Mouse (Mus musculus) erythroblast, embryonic 14.5 days (primary cell): ENCODE data around the gene Inpp4a. TPM values are rescaled to one million over a fixed set of nuclear protein-coding genes. Genes with fewer than 3 reads are reported as not detected.

Experiments
- H3K27me3 ChIP-seq: 2 replicates; pipeline ENCODE4 v1.6.1; 2012; ENCODE audit warnings: inconsistent platforms; ENCODE audit not compliant: control insufficient read depth
- H3K36me3 ChIP-seq: 2 replicates; pipeline ENCODE4 v1.6.1; 2012; ENCODE audit warnings: mild to moderate bottlenecking, inconsistent platforms; ENCODE audit not compliant: control insufficient read depth
- H3K4me1 ChIP-seq: 2 replicates; pipeline ENCODE4 v1.6.1; 2012; ENCODE audit warnings: inconsistent platforms; ENCODE audit not compliant: control insufficient read depth
- H3K4me3 ChIP-seq: replicated peaks from 2 replicates; pipeline ENCODE3; 2012; ENCODE audit warnings: moderate library complexity, mild to moderate bottlenecking, inconsistent platforms
- H3K9me3 ChIP-seq: 2 replicates; pipeline ENCODE4 v1.6.1; 2012; ENCODE audit warnings: low read length, inconsistent platforms, mixed read lengths; ENCODE audit not compliant: control insufficient read depth
- GATA1 ChIP-seq: IDR thresholded peaks from 2 replicates; pipeline ENCODE4 v1.6.1; 2012; ENCODE audit warnings: low read length, inconsistent platforms, mixed read lengths
- TAL1 ChIP-seq: IDR thresholded peaks from 3 replicates; pipeline ENCODE4 v1.6.1; 2012; ENCODE audit warnings: low read length, inconsistent platforms, mixed read lengths
- polyA plus RNA-seq: library from polyadenylated mRNA; stranded (reverse); fragments of >175 nt; gene quantifications from 2 replicates; pipeline ENCODE4 v1.2.3, GENCODE M21; 2012

Gene Inpp4a
- polyA plus RNA-seq, 1 experiment, result 0.02 TPM

DNA sequence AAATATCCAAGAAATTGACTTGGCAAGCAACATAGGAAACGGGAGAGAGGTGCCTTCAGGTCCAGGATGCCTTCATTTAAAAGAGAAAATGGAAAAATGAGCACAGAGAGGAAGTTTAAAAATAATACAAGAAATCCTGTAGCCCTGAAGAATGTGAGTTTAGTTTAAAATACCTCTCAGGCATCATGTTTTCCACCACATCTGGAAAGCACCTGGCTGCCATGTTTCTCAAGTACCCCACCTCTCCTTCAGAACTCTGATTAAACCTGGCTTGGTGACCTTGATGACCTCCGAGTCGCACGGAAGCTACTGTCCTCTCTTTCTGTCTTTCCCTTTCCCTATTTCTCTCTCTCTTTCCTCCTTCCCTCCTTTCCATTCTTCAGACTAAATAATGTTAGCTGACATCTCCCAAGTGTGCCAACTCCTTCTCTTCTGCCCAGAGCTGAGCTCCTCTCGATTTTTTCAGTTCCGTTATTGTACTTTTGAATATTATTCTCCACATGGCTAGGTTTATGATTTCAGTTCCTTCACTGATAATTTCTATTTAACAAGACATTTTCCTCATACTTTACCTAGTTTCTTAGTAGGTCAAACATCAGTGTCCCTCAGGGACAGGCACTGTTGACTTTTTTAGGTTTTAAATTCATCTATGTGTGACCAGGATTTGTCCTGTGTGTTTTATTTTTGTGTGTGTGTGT lies 59.9 kb downstream of the Inpp4a start:
- Histone ChIP-seq H3K36me3 (no peaks in the 10 kb centered on the region; the same call in 1 of the 2 replicates), H3K4me3 (no peak overlapping the region), H3K27me3 (no peaks in the 10 kb centered on the region), H3K9me3 (no peaks in the 10 kb centered on the region), H3K4me1 (no peaks in the 10 kb centered on the region)
- no peak for TF ChIP-seq TAL1
- no peak for TF ChIP-seq GATA1

DNA sequence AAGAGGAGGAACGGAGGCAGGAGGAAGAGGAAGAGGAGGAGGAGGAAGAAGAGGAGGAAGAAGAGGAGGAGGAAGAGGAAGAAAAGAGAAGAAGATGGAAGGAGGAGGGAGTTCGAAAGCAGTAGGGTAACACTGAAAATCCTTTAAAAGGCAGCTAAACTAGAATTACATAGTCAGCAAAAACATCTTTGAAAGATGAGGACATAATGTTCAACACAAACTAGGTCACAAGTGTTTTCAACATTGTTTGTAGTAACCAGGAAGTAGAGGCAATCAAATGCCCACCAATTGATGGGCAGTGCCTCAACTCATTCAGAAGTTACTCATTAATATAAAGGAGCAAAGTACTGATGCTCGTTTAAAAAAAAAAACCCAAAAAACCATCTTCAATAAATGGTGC lies 61.1 kb downstream of the Inpp4a start:
- H3K9me3 ChIP-seq, result no peaks in the 10 kb centered on the region
- no peak overlapping the region for H3K4me3 ChIP-seq
- TF ChIP-seq GATA1 (no peak), TAL1 (no peak)
- H3K4me1 ChIP-seq, result no peaks in the 10 kb centered on the region
- H3K36me3 ChIP-seq, result no peaks in the 10 kb centered on the region; the same call in 1 of the 2 replicates
- no peaks in the 10 kb centered on the region for H3K27me3 ChIP-seq

DNA sequence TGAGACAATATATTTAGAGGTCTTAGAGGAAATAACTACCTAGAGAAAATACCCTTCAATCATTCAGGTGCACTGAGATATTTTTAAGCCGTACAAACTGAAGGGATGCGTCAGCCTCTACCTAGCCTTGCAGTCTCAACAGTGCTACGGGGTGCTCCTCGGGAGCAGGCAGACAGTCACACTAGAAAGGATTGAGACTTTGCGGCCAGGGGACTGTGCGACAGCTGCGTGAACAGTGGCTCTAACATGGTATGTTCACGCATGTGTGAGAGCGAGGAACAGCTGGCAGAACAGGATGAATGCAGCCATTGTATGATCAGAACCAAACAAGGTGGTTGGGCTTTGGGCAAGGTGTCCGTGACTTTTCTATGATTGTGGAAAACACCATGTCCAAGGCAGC lies 63.1 kb downstream of the Inpp4a start:
- Histone ChIP-seq H3K4me1 (no peaks in the 10 kb centered on the region), H3K4me3 (no peak overlapping the region), H3K36me3 (peaks cover 3% of the 10 kb centered on the region; the same call in 1 of the 2 replicates), H3K27me3 (no peaks in the 10 kb centered on the region), H3K9me3 (no peaks in the 10 kb centered on the region)
- no peak for TF ChIP-seq GATA1
- TF ChIP-seq TAL1, result no peak

DNA sequence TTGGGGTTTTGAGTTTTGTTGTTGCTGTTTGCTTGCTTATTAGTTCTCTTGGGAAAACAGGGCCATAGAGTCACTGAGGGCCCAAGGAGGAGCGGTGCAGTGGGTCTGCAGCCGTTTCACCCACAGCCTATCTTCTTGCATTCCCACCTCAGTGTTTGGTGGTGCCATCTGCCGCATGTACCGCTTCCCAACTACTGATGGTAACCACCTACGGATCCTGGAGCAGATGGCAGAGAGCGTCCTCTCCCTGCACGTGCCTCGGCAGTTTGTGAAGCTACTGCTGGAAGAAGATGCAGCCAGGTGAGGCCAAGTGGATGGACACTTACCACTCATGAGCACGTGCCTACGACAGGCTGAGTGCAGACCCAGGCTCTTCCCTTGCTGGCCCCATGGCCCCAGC lies 68.5 kb downstream of the Inpp4a start:
- Histone ChIP-seq H3K36me3 (peaks cover 3% of the 10 kb centered on the region; the same call in 1 of the 2 replicates), H3K27me3 (no peaks in the 10 kb centered on the region), H3K4me3 (no peak overlapping the region), H3K9me3 (no peaks in the 10 kb centered on the region), H3K4me1 (no peaks in the 10 kb centered on the region)
- no peak for TF ChIP-seq TAL1
- no peak for TF ChIP-seq GATA1

DNA sequence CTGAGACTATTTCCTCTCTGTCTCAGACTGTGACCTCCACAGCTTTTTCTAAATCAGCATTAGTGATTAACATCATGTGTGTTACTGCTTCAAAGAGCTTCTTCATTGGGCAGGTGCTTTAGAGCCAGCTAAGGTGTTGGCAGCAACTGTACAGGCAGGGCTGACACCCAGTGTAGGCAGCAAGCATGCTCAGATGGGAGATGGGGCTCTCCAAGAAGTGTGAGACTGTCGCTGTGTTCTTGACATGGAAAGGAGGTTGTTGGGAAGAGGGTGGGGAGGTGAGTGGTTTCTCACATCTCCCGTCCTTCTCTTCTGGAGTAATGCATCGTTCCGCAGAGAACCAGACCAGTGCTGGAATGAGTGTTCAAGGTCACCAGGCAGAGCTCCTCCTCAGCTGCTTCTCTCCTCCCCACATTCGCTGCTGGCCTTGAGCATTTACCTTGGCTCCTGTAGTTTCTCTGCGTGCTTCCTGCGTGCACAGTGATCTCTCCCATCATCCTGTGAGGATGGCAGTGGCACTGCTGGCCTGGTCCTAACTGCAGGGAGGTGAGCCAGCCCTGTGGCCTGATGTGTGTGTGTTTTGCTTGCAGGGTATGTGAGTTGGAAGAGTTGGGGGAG lies 69.2 kb downstream of the Inpp4a start:
- Histone ChIP-seq H3K36me3 (peaks cover 3% of the 10 kb centered on the region; the same call in 1 of the 2 replicates), H3K4me1 (no peaks in the 10 kb centered on the region), H3K9me3 (no peaks in the 10 kb centered on the region), H3K27me3 (no peaks in the 10 kb centered on the region), H3K4me3 (no peak overlapping the region)
- TF ChIP-seq GATA1 (no peak), TAL1 (no peak)

DNA sequence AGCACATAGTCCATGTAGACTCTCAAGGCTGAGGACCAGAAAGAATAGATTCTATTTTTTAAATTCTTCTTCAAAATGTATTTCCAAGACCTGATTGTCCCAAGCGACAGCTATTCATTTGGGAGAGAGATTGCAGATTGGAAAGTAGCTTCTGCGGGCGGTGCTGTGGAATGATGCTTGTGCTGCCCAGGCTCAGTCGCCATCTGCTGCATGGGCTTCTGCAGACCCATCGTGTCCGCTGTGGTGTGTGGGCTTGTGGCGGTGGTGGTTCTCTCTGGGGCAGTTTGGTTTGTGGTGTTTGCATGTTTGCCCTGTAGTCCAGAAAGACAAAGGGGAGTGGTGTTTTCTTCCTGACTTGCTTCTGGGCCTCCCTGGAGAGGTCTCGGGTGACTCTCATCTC lies 76.5 kb downstream of the Inpp4a start:
- TF ChIP-seq TAL1 (no peak), GATA1 (no peak)
- Histone ChIP-seq H3K4me1 (no peaks in the 10 kb centered on the region), H3K27me3 (no peaks in the 10 kb centered on the region), H3K4me3 (no peak overlapping the region), H3K36me3 (peaks cover 4% of the 10 kb centered on the region; the same call in 1 of the 2 replicates), H3K9me3 (no peaks in the 10 kb centered on the region)

- Histone ChIP-seq H3K36me3 (peaks cover 4% of the 10 kb centered on the region; the same call in 1 of the 2 replicates), H3K4me3 (no peak overlapping the region), H3K27me3 (no peaks in the 10 kb centered on the region), H3K4me1 (no peaks in the 10 kb centered on the region), H3K9me3 (no peaks in the 10 kb centered on the region)
- TF ChIP-seq GATA1, result no peak
- TF ChIP-seq TAL1, result no peak
Measured at GRCm38 (mm10) chr1:37376751-37377150, 77.1 kb downstream of the Inpp4a start.

DNA sequence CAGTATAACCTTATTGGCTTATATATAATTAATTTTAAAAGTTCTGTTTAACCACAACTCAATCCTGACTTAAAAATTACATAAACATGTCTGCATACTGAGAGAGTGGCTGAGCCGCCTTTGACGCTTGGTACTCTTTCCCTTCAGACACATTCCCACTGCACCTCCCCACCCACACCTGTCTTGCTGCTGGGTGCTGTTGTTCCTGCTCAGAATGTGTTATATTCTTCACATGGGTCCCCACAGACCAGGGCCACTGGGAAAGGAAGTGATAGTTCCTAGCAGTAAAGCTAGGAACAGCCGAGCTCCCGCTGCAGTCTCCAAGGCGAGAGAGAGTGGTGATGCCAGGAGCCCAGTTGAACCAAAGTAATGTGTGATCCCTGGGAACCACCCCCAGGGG lies 78.4 kb downstream of the Inpp4a start:
- H3K9me3 ChIP-seq, result no peaks in the 10 kb centered on the region
- no peak overlapping the region for H3K4me3 ChIP-seq
- H3K36me3 ChIP-seq, result peaks cover 4% of the 10 kb centered on the region; the same call in 1 of the 2 replicates
- no peaks in the 10 kb centered on the region for H3K4me1 ChIP-seq
- H3K27me3 ChIP-seq, result no peaks in the 10 kb centered on the region
- TF ChIP-seq GATA1 (no peak), TAL1 (no peak)

GRCm38 (mm10) chr1:37379536-37379935 lies 79.9 kb downstream of the Inpp4a start:
- Histone ChIP-seq H3K9me3 (no peaks in the 10 kb centered on the region), H3K36me3 (peaks cover 4% of the 10 kb centered on the region; the same call in 1 of the 2 replicates), H3K27me3 (no peaks in the 10 kb centered on the region), H3K4me3 (no peak overlapping the region), H3K4me1 (no peaks in the 10 kb centered on the region)
- TF ChIP-seq GATA1, result no peak
- TF ChIP-seq TAL1, result no peak
